17 mouse cellular contexts compared by ENCODE assay signal in the genomic region with DNA sequence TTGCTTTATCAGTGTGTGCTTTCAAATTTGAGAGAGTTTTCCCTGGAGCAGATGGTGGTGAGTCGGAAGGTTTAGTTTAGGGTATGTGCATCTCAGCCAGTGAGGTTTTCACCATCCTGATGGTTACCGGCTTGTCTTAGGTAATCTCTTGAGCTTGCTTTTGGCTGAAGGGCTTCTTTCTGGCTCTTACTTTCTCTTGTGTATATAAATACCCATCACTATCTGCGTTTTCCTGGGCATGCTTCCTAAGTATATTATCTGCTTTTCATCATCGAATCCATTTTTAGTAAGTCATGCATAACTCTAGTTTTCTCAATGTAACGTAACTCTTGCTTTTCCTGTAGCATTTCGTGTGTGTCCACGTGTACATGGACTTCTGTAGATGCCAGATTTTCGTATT. TPM values are rescaled to one million over a fixed set of nuclear protein-coding genes. Genes with fewer than 3 reads are reported as not detected.
DNase-seq lines count a peak whose midpoint lies in the region; ATAC-seq and TF ChIP-seq lines count a peak whose summit lies in the region.
"Had no signal": no experiment of that assay in that cellular context is flagged by ENCODE, and none has a peak within 500 bp of the region (broad histone marks: within the 10 kb centered on the region; RNA-seq: fewer than 3 reads in every experiment).

No protein-coding gene starts in this region.

- WGBS in heart, embryonic 10.5 days: 74% methylated on average over 8 of the region's 8 CpGs
- WGBS in lung, embryonic 15.5 days: 67% methylated on average over 8 of the region's 8 CpGs
- 49% methylated on average over 8 of the region's 8 CpGs for WGBS in stomach, embryonic 15.5 days
- 60% methylated on average over 8 of the region's 8 CpGs for WGBS in cerebellum, adult 2 months
- WGBS in hindbrain, embryonic 14.5 days: 93% methylated on average over 8 of the region's 8 CpGs

- peak; percentile 13 for DNase-seq in heart, adult 8-10 months (ENCODE audit: low spot score)
- no peak for DNase-seq in heart, embryonic 10.5 days (ENCODE audit: low spot score)
- no peak for DNase-seq in lung, postnatal 36 days
- no peak for DNase-seq in cerebellum, adult 2 months
- no peak for DNase-seq in hindbrain, embryonic 14.5 days (ENCODE audit: low spot score)
- DNase-seq: cerebellum, postnatal 25 days; gastrocnemius, postnatal 25 days; kidney, postnatal 25 days; thymus, postnatal 25 days had no signal

- H3K9ac ChIP-seq in lung, embryonic 15.5 days: no peak overlapping the region
- no peak overlapping the region for H3K9ac ChIP-seq in stomach, embryonic 15.5 days
- no peak overlapping the region for H3K9ac ChIP-seq in hindbrain, embryonic 14.5 days
- H3K9ac ChIP-seq: embryonic facial prominence, embryonic 13.5 days; forebrain, embryonic 13.5 days; neural tube, embryonic 15.5 days had no signal

- no peak for ATAC-seq in lung, embryonic 15.5 days (ENCODE audit: borderline replicate concordance, extremely low read depth, low FRiP score, low TSS enrichment)
- ATAC-seq in stomach, embryonic 15.5 days (ENCODE audit: insufficient read depth, low FRiP score, low read depth): no peak
- no peak for ATAC-seq in hindbrain, embryonic 14.5 days (ENCODE audit: low FRiP score)
- ATAC-seq: forebrain, embryonic 13.5 days; hindbrain, postnatal 0 days; Patski had no signal

- H3K4me3 ChIP-seq in heart, embryonic 10.5 days: no peak overlapping the region
- no peak overlapping the region for H3K4me3 ChIP-seq in lung, embryonic 15.5 days
- H3K4me3 ChIP-seq in embryonic fibroblast, embryonic 13.5 days (ENCODE audit: insufficient read depth, low read length): no peak overlapping the region
- H3K4me3 ChIP-seq in stomach, embryonic 15.5 days (replicated peaks): no peak overlapping the region
- no peak overlapping the region for H3K4me3 ChIP-seq in cerebellum, adult 2 months (replicated peaks; ENCODE audit: insufficient read depth, low read depth, low read length)
- H3K4me3 ChIP-seq in hindbrain, embryonic 14.5 days (replicated peaks; ENCODE audit: low read length): no peak overlapping the region
- H3K4me3 ChIP-seq: embryonic facial prominence, embryonic 13.5 days; forebrain, embryonic 13.5 days; neural tube, embryonic 15.5 days had no signal

- no peak overlapping the region for H3K27ac ChIP-seq in heart, embryonic 10.5 days
- peak overlapping the region; percentile 53; the same call in 1 of the 2 replicates for H3K27ac ChIP-seq in lung, embryonic 15.5 days
- H3K27ac ChIP-seq in embryonic fibroblast, embryonic 13.5 days (ENCODE audit: insufficient read depth, low read length): peak overlapping the region; percentile 25; the same call in 1 of the 2 replicates
- H3K27ac ChIP-seq in stomach, embryonic 15.5 days: peak overlapping the region; percentile 55; the same call in 1 of the 2 replicates
- no peak overlapping the region for H3K27ac ChIP-seq in cerebellum, adult 2 months (ENCODE audit: insufficient read depth, low read length)
- H3K27ac ChIP-seq in hindbrain, embryonic 14.5 days: no peak overlapping the region
- H3K27ac ChIP-seq: embryonic facial prominence, embryonic 13.5 days; forebrain, embryonic 13.5 days; hindbrain, postnatal 0 days; neural tube, embryonic 15.5 days had no signal

- H3K27me3 ChIP-seq in heart, embryonic 10.5 days (ENCODE audit: insufficient read depth, poor library complexity, severe bottlenecking): no peaks in the 10 kb centered on the region
- H3K27me3 ChIP-seq in lung, embryonic 15.5 days: no peaks in the 10 kb centered on the region
- H3K27me3 ChIP-seq in stomach, embryonic 15.5 days (replicated peaks): no peaks in the 10 kb centered on the region
- H3K27me3 ChIP-seq in cerebellum, adult 2 months (ENCODE audit: control insufficient read depth, insufficient read depth, low read length): no peaks in the 10 kb centered on the region
- no peaks in the 10 kb centered on the region for H3K27me3 ChIP-seq in hindbrain, embryonic 14.5 days (ENCODE audit: control insufficient read depth, insufficient read depth, low read length)
- H3K27me3 ChIP-seq: embryonic facial prominence, embryonic 13.5 days; forebrain, embryonic 13.5 days; neural tube, embryonic 15.5 days; Patski had no signal

- H3K4me2 ChIP-seq in lung, embryonic 15.5 days: no peak overlapping the region
- H3K4me2 ChIP-seq in stomach, embryonic 15.5 days: no peak overlapping the region
- no peak overlapping the region for H3K4me2 ChIP-seq in hindbrain, embryonic 14.5 days (replicated peaks)
- H3K4me2 ChIP-seq: embryonic facial prominence, embryonic 13.5 days; forebrain, embryonic 13.5 days; neural tube, embryonic 15.5 days had no signal

- TF ChIP-seq POLR2A in embryonic fibroblast, embryonic 13.5 days (IDR thresholded peaks at IDR 0.05; ENCODE audit: low read depth, low read length): no peak
- TF ChIP-seq POLR2A in cerebellum, adult 2 months (IDR thresholded peaks at IDR 0.05; ENCODE audit: borderline replicate concordance, insufficient read depth, low read length): no peak

- peaks cover 27% of the 10 kb centered on the region; the same call in 1 of the 2 replicates for H3K4me1 ChIP-seq in heart, embryonic 10.5 days
- H3K4me1 ChIP-seq in lung, embryonic 15.5 days: peaks cover 37% of the 10 kb centered on the region
- H3K4me1 ChIP-seq in embryonic fibroblast, embryonic 13.5 days (ENCODE audit: control insufficient read depth, insufficient read depth, low read length): peaks cover 8% of the 10 kb centered on the region
- H3K4me1 ChIP-seq in stomach, embryonic 15.5 days: peaks cover 4% of the 10 kb centered on the region; the same call in 1 of the 2 replicates
- H3K4me1 ChIP-seq in cerebellum, adult 2 months (ENCODE audit: control insufficient read depth, insufficient read depth, low read length): peaks cover 7% of the 10 kb centered on the region; the same call in 1 of the 2 replicates
- no peaks in the 10 kb centered on the region for H3K4me1 ChIP-seq in hindbrain, embryonic 14.5 days (replicated peaks; ENCODE audit: control insufficient read depth, insufficient read depth, low read length)
- H3K4me1 ChIP-seq: forebrain, embryonic 13.5 days; neural tube, embryonic 15.5 days had no signal

- no peaks in the 10 kb centered on the region for H3K9me3 ChIP-seq in heart, embryonic 10.5 days
- H3K9me3 ChIP-seq in lung, embryonic 15.5 days: no peaks in the 10 kb centered on the region
- H3K9me3 ChIP-seq in stomach, embryonic 15.5 days: no peaks in the 10 kb centered on the region
- no peaks in the 10 kb centered on the region for H3K9me3 ChIP-seq in hindbrain, embryonic 14.5 days (ENCODE audit: control insufficient read depth, low read length)
- H3K9me3 ChIP-seq: embryonic facial prominence, embryonic 13.5 days; forebrain, embryonic 13.5 days; neural tube, embryonic 15.5 days had no signal

- peaks cover 23% of the 10 kb centered on the region for H3K36me3 ChIP-seq in heart, embryonic 10.5 days
- peaks cover 24% of the 10 kb centered on the region for H3K36me3 ChIP-seq in lung, embryonic 15.5 days
- peaks cover 4% of the 10 kb centered on the region; the same call in 1 of the 2 replicates for H3K36me3 ChIP-seq in stomach, embryonic 15.5 days
- peaks cover 19% of the 10 kb centered on the region for H3K36me3 ChIP-seq in hindbrain, embryonic 14.5 days (replicated peaks; ENCODE audit: control insufficient read depth, insufficient read depth)

- TF ChIP-seq CTCF in embryonic fibroblast, embryonic 13.5 days (IDR thresholded peaks at IDR 0.05; ENCODE audit: borderline replicate concordance, insufficient read depth, low read length): no peak
- TF ChIP-seq CTCF in cerebellum, adult 2 months (IDR thresholded peaks at IDR 0.05; ENCODE audit: borderline replicate concordance, insufficient read depth, low read depth, low read length): no peak

RNA-seq across cellular contexts. Expression of a gene that starts 9.6 kb away (rescaled TPM):
- total RNA-seq in heart, adult 8-10 months (2022): 10 to 100 TPM; 20.3 to 25.2 (median 22.8) TPM
- polyA plus RNA-seq in heart, embryonic 10.5 days (2016; fragmentation: Nextera tagmentation; extraction: Ambion mirVana): 83.2 and 84.9 TPM in 2 replicates
- polyA plus RNA-seq in lung, embryonic 15.5 days (2015; fragmentation: Nextera tagmentation; extraction: Ambion mirVana): 114 and 117 TPM in 2 replicates
- polyA plus RNA-seq in embryonic fibroblast, embryonic 13.5 days (2011; ENCODE audit: insufficient read length, low read depth, missing spikeins): 105 and 107 TPM in 2 replicates
- polyA plus RNA-seq in stomach, embryonic 15.5 days (2015; fragmentation: Nextera tagmentation; extraction: Ambion mirVana): 78.5 and 82.8 TPM in 2 replicates
- polyA plus RNA-seq in cerebellum, adult 2 months (2012; rRNA removed): 21.9 and 24.8 TPM in 2 replicates
- 94.9 and 105 TPM in 2 replicates for polyA plus RNA-seq in hindbrain, embryonic 14.5 days (2014; fragmentation: Nextera tagmentation; extraction: Ambion mirVana)

Comparison
In these comparisons a context has a peak if more than half of its experiments do, and no peak if none do; other contexts are left out.
1. H3K27ac ChIP-seq: peak in lung, embryonic 15.5 days (single experiment), embryonic fibroblast, embryonic 13.5 days (single experiment) and stomach, embryonic 15.5 days (single experiment); none in heart, embryonic 10.5 days (single experiment), cerebellum, adult 2 months (single experiment) and hindbrain, embryonic 14.5 days (single experiment).